Mouse (Mus musculus) lung, postnatal 36 days (tissue): ENCODE data around the gene Gm20388.

Experiments
- DNase-seq: peaks from one replicate; pipeline ENCODE4 v3.0.0; 2022; ENCODE audit warnings: mixed read lengths

Gene Gm20388

GRCm38 (mm10) chr8:120882657-120883056 lies 972.0 kb downstream of the Gm20388 start:
- DNase-seq: no peak

GRCm38 (mm10) chr8:120883369-120883768 lies 972.7 kb downstream of the Gm20388 start:
- no peak for DNase-seq

GRCm38 (mm10) chr8:120883853-120884252 lies 973.2 kb downstream of the Gm20388 start:
- DNase-seq: no peak

DNA sequence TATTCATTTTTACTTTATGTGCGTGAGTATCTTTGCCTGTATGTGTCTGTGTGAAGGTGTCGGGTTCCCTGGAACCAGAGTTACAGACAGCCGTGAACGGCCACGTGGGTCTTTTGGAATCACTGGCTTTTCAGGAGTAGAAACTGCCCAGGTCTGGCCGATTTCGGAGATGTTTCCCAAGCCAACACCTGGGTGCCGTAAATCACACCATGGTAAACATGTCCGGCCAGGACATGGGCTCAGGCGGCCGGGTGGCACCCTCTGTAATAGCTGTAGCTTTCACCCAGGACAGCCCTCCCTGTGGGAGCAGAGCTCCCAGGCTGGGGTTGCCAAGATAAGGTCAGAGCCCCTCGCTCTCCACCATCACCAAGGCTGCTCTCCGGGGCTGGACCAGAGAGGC lies 974.2 kb downstream of the Gm20388 start:
- DNase-seq: no peak

GRCm38 (mm10) chr8:120887254-120887653 lies 976.6 kb downstream of the Gm20388 start:
- DNase-seq: peak; percentile 41

GRCm38 (mm10) chr8:120888005-120888404 lies 977.4 kb downstream of the Gm20388 start:
- DNase-seq: no peak

DNA sequence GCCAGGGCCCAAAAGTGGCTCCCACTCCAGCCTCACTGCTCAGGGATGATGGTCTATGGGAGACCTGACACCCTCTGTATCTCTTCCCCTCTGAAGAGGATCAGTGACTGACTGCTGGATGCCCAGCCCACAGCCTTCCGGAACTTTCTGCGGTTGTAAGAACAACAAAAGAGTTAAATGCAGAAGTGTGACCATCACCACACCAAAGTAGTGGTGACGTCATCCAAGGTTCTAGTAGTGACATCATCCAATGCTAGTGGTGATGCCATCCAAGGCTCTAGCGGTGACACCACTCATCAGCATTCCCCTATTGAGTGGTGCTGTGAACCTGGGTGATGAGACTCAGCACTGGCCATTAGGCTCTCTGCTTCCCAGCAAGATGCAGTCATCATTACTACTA lies 978.5 kb downstream of the Gm20388 start:
- no peak for DNase-seq

DNA sequence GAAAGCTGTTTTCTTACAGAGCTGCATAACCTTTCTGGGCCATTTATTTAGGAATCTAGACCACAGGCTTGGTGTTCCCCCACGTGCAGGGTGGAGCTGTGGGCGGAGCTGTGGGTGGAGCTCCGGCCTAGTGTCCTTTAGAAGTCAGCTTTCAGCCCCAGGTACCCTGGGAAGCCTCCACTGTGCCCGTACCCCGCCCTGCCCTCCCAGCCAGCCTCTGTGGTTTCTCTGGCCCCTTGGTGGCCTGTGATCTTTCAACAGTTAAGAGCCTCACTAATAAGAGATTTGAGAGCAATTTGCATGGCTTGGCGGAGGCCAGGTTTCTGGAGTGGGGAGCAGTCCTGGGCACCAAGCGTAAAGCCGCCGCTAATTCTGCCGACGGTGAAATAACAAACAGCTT lies 979.4 kb downstream of the Gm20388 start:
- DNase-seq: no peak

DNA sequence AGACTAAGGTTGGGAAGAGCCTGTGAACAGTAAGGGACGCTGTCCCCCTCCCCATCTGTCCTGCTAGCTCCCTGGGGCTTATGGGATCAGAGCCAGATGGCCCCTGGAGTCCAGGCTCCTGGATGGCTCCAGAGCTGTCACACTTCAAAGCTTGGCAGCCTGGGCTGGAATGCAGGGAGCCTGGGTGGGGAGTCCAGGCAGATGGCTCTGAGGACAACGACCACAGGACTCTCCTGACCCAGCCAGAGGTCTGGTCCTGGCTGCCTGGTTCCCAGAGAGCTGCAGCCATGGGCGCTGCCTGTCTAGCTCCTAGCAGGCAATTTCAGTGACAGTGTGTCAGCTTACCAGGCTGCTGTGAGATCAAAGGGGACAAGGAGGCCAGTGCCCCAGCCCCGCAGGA lies 984.4 kb downstream of the Gm20388 start:
- no peak for DNase-seq

DNA sequence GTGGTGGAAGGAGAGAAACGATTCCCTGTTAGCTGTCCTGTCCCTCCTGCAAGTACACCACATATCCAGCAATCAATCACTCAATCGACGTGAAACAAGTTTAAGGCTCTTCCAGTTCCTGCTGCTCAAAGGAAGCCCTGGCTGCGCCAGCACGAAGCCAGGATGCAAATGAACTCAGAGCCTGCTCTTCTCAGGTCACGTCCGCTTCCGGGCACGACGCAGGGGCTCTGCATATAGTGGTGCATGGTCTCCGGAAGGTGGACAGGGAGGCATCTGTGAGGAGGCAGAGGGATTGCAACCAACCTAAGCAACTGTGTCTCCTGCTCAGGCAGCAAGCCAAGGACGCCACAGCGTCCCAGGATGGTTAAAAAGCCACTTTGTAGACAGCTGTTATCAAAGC lies 985.0 kb downstream of the Gm20388 start:
- no peak for DNase-seq

- no peak for DNase-seq
These were observed 985.6 kb downstream of the Gm20388 start for GRCm38 (mm10) chr8:120896203-120896602.

- DNase-seq: peak; percentile 60
These were observed 987.4 kb downstream of the Gm20388 start for GRCm38 (mm10) chr8:120898008-120898407.

DNA sequence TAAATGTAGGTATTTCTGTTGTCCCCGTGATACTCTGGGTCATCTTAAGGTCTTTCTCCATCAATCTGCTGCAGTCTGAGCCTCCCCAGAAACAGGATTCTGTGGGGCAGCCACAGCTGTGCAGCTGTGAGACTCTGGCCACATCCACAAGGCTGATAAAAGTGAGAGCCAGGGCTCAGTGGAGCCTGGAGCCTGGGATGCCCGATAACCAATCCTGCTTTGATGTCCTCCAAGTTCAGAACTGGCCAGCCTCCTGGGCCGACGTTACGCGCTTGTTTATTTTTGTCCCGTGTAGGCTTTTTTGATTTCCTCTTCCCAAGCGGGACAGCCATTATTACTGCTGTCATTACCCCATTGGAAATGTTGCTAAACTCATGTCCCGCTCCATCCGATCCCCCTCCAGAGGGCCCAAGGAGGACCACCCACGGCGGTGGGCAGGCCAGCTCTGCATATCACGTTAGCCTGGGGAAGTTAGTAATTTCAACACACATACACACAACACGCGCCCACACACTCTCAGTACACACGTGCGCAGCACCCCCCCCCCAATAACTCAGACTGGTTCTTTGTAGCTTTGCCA lies 988.3 kb downstream of the Gm20388 start:
- no peak for DNase-seq

GRCm38 (mm10) chr8:120902346-120902745 lies 991.7 kb downstream of the Gm20388 start:
- DNase-seq: peak; percentile 43

GRCm38 (mm10) chr8:120907671-120908070 lies 997.0 kb downstream of the Gm20388 start:
- DNase-seq: no peak

DNA sequence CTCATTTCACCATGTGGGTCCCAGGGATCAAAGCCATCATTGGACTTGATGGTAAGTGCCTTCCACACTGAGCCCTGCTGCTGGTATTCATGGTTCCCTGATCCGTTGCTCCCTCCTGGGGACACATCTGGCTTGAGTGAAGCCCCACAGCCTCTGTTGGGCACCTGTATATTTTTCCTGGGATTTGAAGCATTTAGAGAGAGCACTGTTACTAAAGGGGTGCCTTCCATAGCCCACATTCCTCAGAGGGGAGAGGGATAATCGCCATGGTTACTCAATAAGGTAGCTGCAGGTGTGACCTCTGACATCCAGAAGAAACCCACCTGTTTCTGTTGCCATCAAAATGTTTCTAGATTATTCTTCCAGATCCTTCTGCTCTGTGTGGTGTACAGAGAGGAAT lies 1000.3 kb downstream of the Gm20388 start:
- DNase-seq: no peak

DNA sequence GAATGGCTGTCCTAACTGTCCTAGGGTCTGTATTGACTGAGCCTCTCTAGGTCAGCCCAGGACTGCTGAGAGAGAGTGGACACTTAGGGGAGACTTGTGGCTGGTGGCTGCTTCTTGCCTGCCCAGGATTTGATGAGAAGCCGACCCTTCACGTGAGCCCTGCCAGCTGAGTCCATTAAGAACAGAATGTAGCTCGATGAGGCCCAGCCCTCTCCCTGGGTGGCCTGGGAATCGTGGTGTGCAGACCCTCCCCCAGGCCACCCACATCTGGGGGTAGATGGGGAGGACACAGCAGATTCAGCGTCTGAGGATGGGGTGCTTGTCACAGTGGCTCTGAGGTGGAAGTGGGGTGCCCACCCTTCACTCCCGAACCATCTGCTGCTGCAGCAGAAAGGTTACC lies 1001.8 kb downstream of the Gm20388 start:
- no peak for DNase-seq

DNA sequence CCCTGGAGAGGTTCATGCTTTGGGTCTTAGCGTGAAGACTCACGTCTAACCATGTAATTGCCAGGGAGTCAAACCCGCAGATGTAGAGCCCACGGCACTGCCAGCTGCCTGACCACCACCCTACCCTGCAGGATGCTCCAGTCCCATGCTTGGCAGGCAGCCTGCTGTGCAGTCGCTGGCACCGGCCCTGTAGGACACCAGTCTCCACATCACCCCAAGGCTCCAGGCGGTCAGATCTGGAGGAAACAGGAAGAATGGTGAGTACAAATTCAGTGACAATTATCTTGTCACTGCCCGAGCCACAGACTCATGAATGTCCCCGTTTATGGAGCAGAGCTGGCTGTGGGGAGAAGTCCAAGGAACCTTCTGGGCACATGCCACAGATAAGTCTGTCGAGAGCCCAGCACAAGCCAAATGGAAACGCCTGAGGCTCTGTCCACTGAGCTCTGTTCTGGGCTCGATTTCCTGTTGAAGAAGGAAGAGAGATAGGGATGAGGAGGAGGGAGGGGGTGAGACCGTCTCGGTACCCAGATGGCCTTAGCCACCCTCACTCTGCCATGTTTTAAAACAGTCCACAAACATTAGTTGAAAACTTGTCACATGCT lies 1006.3 kb downstream of the Gm20388 start:
- peak; percentile 81 for DNase-seq

DNA sequence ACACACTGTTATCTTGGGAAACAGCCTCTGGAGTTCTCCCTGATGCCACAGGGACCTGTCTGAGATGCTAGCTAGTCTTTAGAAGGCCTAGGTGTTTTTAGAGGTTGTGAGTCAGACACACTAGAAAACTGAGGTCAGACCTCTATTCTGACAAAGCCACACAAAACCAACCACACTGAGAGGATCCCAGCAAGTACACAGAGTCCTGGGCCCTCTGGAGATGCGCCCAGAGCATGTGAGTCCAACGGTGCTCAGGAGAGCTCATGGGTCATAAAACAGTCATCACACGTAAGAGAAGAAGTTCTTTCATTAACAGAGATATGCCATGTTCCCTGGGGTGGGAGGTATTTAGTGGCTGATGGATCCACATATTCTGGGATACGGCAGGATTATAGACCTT lies 1009.9 kb downstream of the Gm20388 start:
- DNase-seq: no peak

- no peak for DNase-seq
These were observed 1015.6 kb downstream of the Gm20388 start for GRCm38 (mm10) chr8:120926201-120926600.

DNA sequence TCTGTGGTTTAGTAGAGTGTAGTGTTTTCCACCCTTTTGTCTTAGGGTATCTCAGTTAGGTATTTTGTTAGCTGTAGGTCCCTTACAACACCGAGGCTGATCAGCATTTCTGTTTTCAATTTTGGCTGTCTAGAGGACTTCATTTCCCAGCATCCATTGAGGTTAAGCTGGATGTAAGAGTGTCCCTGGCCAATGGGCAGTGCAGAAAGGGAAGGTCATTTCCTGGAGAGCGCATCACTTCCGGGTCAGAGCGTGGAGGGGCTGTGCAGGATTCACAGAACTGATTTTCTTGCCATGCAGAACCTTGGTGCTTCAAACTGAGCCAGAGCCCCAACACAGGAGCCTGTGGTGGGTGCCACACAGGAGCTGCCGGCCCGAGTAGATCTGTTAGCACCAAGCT lies 1017.4 kb downstream of the Gm20388 start:
- DNase-seq: no peak

DNA sequence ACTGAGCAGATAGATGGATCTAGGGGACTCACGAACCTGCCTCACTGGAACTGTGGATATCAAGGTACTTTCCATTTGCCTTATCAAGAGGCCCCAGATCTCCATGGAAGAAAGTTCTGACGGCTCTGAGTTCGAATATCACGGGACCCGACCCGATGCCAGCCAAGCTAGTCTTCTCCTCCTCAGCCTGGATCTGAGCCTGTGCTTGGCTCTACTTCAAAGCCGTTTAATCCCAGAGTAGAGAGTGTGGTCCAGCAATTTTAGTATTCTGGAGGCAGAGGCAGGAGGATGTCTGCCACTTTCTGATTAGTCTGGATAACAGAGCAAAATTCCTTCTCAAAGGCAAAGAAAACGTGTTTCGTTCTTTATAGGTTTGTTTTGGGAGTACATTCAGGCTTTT lies 1024.0 kb downstream of the Gm20388 start:
- no peak for DNase-seq

DNA sequence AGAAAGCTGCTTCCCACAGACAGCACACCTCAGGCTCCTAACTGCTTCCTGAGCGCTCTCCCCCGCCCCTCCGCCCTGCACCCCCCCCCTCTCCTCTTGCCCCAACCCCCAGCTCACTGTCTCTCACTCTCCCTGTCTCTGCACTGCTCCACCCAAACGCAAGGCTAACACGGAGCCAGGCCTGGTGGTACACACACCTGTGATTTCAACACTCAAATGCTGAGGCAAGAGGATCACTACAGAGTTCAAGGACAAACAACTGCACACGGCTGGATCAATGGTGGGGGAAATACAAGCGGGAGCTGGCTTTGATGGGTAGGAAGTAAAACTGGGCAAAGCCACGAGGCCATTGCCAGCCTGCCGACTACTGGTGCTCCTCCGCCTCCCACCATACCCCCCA lies 1026.0 kb downstream of the Gm20388 start:
- no peak for DNase-seq

- no peak for DNase-seq
These were observed 1026.8 kb downstream of the Gm20388 start for GRCm38 (mm10) chr8:120937474-120937873.

DNA sequence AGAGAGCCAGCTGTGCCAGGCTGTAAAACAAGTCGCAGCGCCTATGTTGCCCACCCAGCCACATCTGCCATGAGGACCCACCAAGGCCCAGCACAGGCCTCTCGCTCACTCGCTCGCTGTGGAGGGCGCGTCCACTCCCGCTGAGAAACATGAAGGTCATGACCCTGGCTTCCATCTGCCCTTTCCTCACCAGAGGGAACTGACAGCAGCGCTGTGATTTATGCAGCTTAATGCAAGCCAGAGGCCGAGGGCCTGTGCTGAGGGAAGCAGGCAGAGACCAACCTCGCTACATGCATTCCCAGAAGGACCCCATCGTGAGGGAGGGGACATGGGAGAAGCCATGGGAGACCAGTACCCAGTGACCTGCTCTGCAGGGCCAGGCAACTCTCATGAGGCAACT lies 1029.6 kb downstream of the Gm20388 start:
- DNase-seq: no peak
